Mouse (Mus musculus) liver, embryonic 14.5 days (tissue): ENCODE results near the gene Arf1. TPM values are rescaled to one million over a fixed set of nuclear protein-coding genes. Genes with fewer than 3 reads are reported as not detected.
A peak's percentile ranks its signal among the peaks of the same experiment; 100 is the strongest.

ENCODE experiments used
- ATAC-seq: fragments of 200-750 bp; cut with Nextera tagmentation; 2 replicates; pipeline ENCODE4 v1.8.0; 2017; ENCODE audit warnings: moderate number of reproducible peaks, mild to moderate bottlenecking, moderate library complexity; ENCODE audit not compliant: insufficient read depth
- DNase-seq, 3 experiments: peaks; one replicate each; pipeline ENCODE4 v3.0.0-alpha.2; 2012 to 2013; ENCODE audit warnings: low read depth in 3 of 3, low spot score in 3 of 3
- H3K27ac ChIP-seq: fragments of 300-500 bp; sonication (generic); 2 replicates; pipeline ENCODE4 v1.5.1; 2014; ENCODE audit warnings: moderate library complexity, mild to moderate bottlenecking, control low read depth, inconsistent platforms
- H3K27me3 ChIP-seq: fragments of 300-500 bp; sonication (generic); 2 replicates; pipeline ENCODE4 v1.6.1; 2014; ENCODE audit warnings: mild to moderate bottlenecking, low read length, moderate library complexity; ENCODE audit not compliant: control insufficient read depth, insufficient read depth
- H3K36me3 ChIP-seq: fragments of 300-500 bp; sonication (generic); replicated peaks from 2 replicates; pipeline ENCODE4 v1.6.1; 2014; ENCODE audit warnings: low read depth; ENCODE audit not compliant: control insufficient read depth, insufficient read depth
- H3K4me1 ChIP-seq, 2 experiments: fragments of 200-500 bp in 1 of 2; fragments of 300-500 bp in 1 of 2; sonication (generic) in 1 of 2; replicated peaks; 2 replicates each; pipeline ENCODE4 v1.6.1; 2012 to 2014; ENCODE audit warnings: antibody characterized with exemption in 1 of 2, inconsistent platforms in 1 of 2, low read length in 1 of 2; ENCODE audit not compliant: control insufficient read depth in 2 of 2, insufficient read depth in 2 of 2
- H3K4me2 ChIP-seq: fragments of 300-500 bp; sonication (generic); 2 replicates; pipeline ENCODE4 v1.6.1; 2014; ENCODE audit warnings: low read depth, mild to moderate bottlenecking, control low read depth, moderate library complexity
- H3K4me3 ChIP-seq, 2 experiments: fragments of 200-500 bp in 1 of 2; fragments of 300-500 bp in 1 of 2; sonication (generic) in 1 of 2; 2 replicates each; pipeline ENCODE4 v1.5.1; 2012 to 2014; ENCODE audit warnings: low read depth in 2 of 2, low read length in 2 of 2, mild to moderate bottlenecking in 2 of 2, control low read depth in 1 of 2, inconsistent platforms in 1 of 2, moderate library complexity in 1 of 2; ENCODE audit not compliant: insufficient read depth in 1 of 2
- H3K9ac ChIP-seq: fragments of 300-500 bp; sonication (generic); replicated peaks from 2 replicates; pipeline ENCODE4 v1.6.1; 2014; ENCODE audit warnings: mild to moderate bottlenecking, control low read depth, moderate library complexity
- H3K9me3 ChIP-seq: fragments of 300-500 bp; sonication (generic); 2 replicates; pipeline ENCODE4 v1.6.1; 2016; ENCODE audit warnings: low read length, mixed read lengths; ENCODE audit not compliant: control insufficient read depth
- CTCF ChIP-seq: IDR thresholded peaks from 2 replicates; pipeline ENCODE4 v1.5.1; 2016; ENCODE audit warnings: antibody characterized with exemption, low read depth, control low read depth
- EP300 ChIP-seq: IDR thresholded peaks from 2 replicates; pipeline ENCODE4 v1.6.1; 2016; ENCODE audit warnings: antibody characterized with exemption, low read depth
- WGBS: fragments of 180-500 bp; shearing (Covaris S2); extraction: QIAGEN DNeasy Blood & Tissue Kit; methylation state at CpG from one replicate; pipeline ENCODE4 v1.1.7; 2014; ENCODE audit not compliant: insufficient replicate concordance; 5-methylcytosine and 5-hydroxymethylcytosine counted together
- polyA plus RNA-seq, 2 experiments: library from polyadenylated mRNA; depleted of rRNA in 1 of 2; stranded (reverse) in 1 of 2; unstranded in 1 of 2; fragments of >200 nt; fragmentation: Nextera tagmentation in 1 of 2; extraction: Ambion mirVana in 1 of 2; gene quantifications; 2 replicates each; pipeline versions ENCODE4 v1.2.1 to v1.2.3; 2012 to 2014

Arf1 gene
- polyA plus RNA-seq, 2 experiments = 190 to 227 TPM

- H3K36me3 ChIP-seq = peaks cover 21% of the 10 kb centered on the region
- peak; percentile 8; the same call in 1 of the 2 replicates for TF ChIP-seq EP300
- TF ChIP-seq CTCF = no peak
- H3K4me2 ChIP-seq = peak overlapping the region; percentile 89
- ATAC-seq (no peak), DNase-seq (peak in 1 of 3 experiments; percentile 70)
- H3K27ac ChIP-seq = peak overlapping the region; percentile 100
- H3K9me3 ChIP-seq = no peaks in the 10 kb centered on the region
- H3K4me3 ChIP-seq = peak overlapping the region; percentile 72 to 85
- H3K27me3 ChIP-seq = no peaks in the 10 kb centered on the region
- H3K4me1 ChIP-seq = peaks cover 34 to 36% of the 10 kb centered on the region in 2 experiments
- peak overlapping the region; percentile 73 for H3K9ac ChIP-seq
- 42% methylated on average over 9 of the region's 9 CpGs for WGBS
Measured at GRCm38 (mm10) chr11:59162443-59163254, 65.4 kb downstream of the Arf1 start.

Other genes starting within 250 kb of the Arf1 start
- gene Obscn, start 91.9 kb downstream of the Arf1 start, polyA plus RNA-seq (2012; rRNA removed) = 0.11 TPM in 2 replicates
- gene Obscn, start 91.9 kb downstream of the Arf1 start, polyA plus RNA-seq (2014; fragmentation: Nextera tagmentation; extraction: Ambion mirVana) = 0.06 and 0.13 TPM in 2 replicates
- gene Iba57, start 64.5 kb downstream of the Arf1 start, polyA plus RNA-seq (2012; rRNA removed) = 7.9 and 8.0 TPM in 2 replicates
- 4.4 and 4.7 TPM in 2 replicates for gene Iba57, start 64.5 kb downstream of the Arf1 start, polyA plus RNA-seq (2014; fragmentation: Nextera tagmentation; extraction: Ambion mirVana)
- gene Gjc2, start 45.1 kb downstream of the Arf1 start, polyA plus RNA-seq (2012; rRNA removed) = 0.08 and 0.10 TPM in 2 replicates
- gene Gjc2, start 45.1 kb downstream of the Arf1 start, polyA plus RNA-seq (2014; fragmentation: Nextera tagmentation; extraction: Ambion mirVana) = 0.13 TPM in 1 of 2 replicates, not detected in the other
- gene Guk1, start 36.1 kb downstream of the Arf1 start, polyA plus RNA-seq (2012; rRNA removed) = 40.2 and 41.1 TPM in 2 replicates
- 64.2 and 70.5 TPM in 2 replicates for gene Guk1, start 36.1 kb downstream of the Arf1 start, polyA plus RNA-seq (2014; fragmentation: Nextera tagmentation; extraction: Ambion mirVana)
- 25.3 and 41.2 TPM in 2 replicates for gene Mrpl55, start 25.8 kb downstream of the Arf1 start, polyA plus RNA-seq (2012; rRNA removed)
- gene Mrpl55, start 25.8 kb downstream of the Arf1 start, polyA plus RNA-seq (2014; fragmentation: Nextera tagmentation; extraction: Ambion mirVana) = 56.8 and 59.8 TPM in 2 replicates
- 13.3 and 23.6 TPM in 2 replicates for gene 2310033P09Rik, start 19.9 kb downstream of the Arf1 start, polyA plus RNA-seq (2012; rRNA removed)
- 16.2 and 17.4 TPM in 2 replicates for gene 2310033P09Rik, start 19.9 kb downstream of the Arf1 start, polyA plus RNA-seq (2014; fragmentation: Nextera tagmentation; extraction: Ambion mirVana)
- 0.01 and 0.03 TPM in 2 replicates for gene Wnt3a, start 62.5 kb upstream of the Arf1 start, polyA plus RNA-seq (2012; rRNA removed)
- gene Wnt3a, start 62.5 kb upstream of the Arf1 start, polyA plus RNA-seq (2014; fragmentation: Nextera tagmentation; extraction: Ambion mirVana) = not detected in 2 replicates
- 0.08 and 0.12 TPM in 2 replicates for gene Wnt9a, start 78.7 kb upstream of the Arf1 start, polyA plus RNA-seq (2012; rRNA removed)
- 0.04 and 0.08 TPM in 2 replicates for gene Wnt9a, start 78.7 kb upstream of the Arf1 start, polyA plus RNA-seq (2014; fragmentation: Nextera tagmentation; extraction: Ambion mirVana)
- not detected in 2 replicates for gene Prss38, start 147.4 kb upstream of the Arf1 start, polyA plus RNA-seq (2012; rRNA removed)
- gene Prss38, start 147.4 kb upstream of the Arf1 start, polyA plus RNA-seq (2014; fragmentation: Nextera tagmentation; extraction: Ambion mirVana) = not detected in 2 replicates
- 2.5 and 3.2 TPM in 2 replicates for gene Jmjd4, start 221.8 kb upstream of the Arf1 start, polyA plus RNA-seq (2012; rRNA removed)
- 3.5 and 3.8 TPM in 2 replicates for gene Jmjd4, start 221.8 kb upstream of the Arf1 start, polyA plus RNA-seq (2014; fragmentation: Nextera tagmentation; extraction: Ambion mirVana)
- 11.2 and 12.4 TPM in 2 replicates for gene Snap47, start 222.9 kb upstream of the Arf1 start, polyA plus RNA-seq (2012; rRNA removed)
- 21.6 and 26.5 TPM in 2 replicates for gene Snap47, start 222.9 kb upstream of the Arf1 start, polyA plus RNA-seq (2014; fragmentation: Nextera tagmentation; extraction: Ambion mirVana)
- gene Zfp867, start 244.2 kb upstream of the Arf1 start, polyA plus RNA-seq (2012; rRNA removed) = 0.38 and 0.51 TPM in 2 replicates
- gene Zfp867, start 244.2 kb upstream of the Arf1 start, polyA plus RNA-seq (2014; fragmentation: Nextera tagmentation; extraction: Ambion mirVana) = 1.4 and 1.5 TPM in 2 replicates